Mouse (Mus musculus) embryonic facial prominence, embryonic 14.5 days (tissue): ENCODE results near the gene Mmel1. TPM values are rescaled to one million over a fixed set of nuclear protein-coding genes. Genes with fewer than 3 reads are reported as not detected.

Source experiments
- ATAC-seq: fragments of 200-750 bp; cut with Nextera tagmentation; 2 replicates; pipeline ENCODE4 v1.8.0; 2017; ENCODE audit warnings: low read depth, moderate number of reproducible peaks, moderate TSS enrichment
- DNase-seq: peaks from one replicate; pipeline ENCODE4 v3.0.0-alpha.2; 2015; ENCODE audit warnings: low spot score
- H3K27ac ChIP-seq: fragments of 300-500 bp; sonication (generic); replicated peaks from 2 replicates; pipeline ENCODE4 v1.5.1; 2014; ENCODE audit warnings: low read depth, mild to moderate bottlenecking, low read length, moderate library complexity
- H3K27me3 ChIP-seq: fragments of 300-500 bp; sonication (generic); replicated peaks from 2 replicates; pipeline ENCODE4 v1.6.1; 2014; ENCODE audit warnings: low read length; ENCODE audit not compliant: control insufficient read depth, insufficient read depth
- H3K36me3 ChIP-seq: fragments of 300-500 bp; sonication (generic); 2 replicates; pipeline ENCODE4 v1.6.1; 2014; ENCODE audit warnings: low read length, mixed read lengths; ENCODE audit not compliant: control insufficient read depth, insufficient read depth
- H3K4me1 ChIP-seq: fragments of 300-500 bp; sonication (generic); 2 replicates; pipeline ENCODE4 v1.6.1; 2014; ENCODE audit warnings: antibody characterized with exemption, low read length; ENCODE audit not compliant: control insufficient read depth, insufficient read depth
- H3K4me2 ChIP-seq: fragments of 300-500 bp; sonication (generic); 2 replicates; pipeline ENCODE4 v1.6.1; 2014; ENCODE audit warnings: low read depth, mild to moderate bottlenecking, low read length, moderate library complexity, mixed read lengths
- H3K4me3 ChIP-seq: fragments of 300-500 bp; sonication (generic); 2 replicates; pipeline ENCODE4 v1.5.1; 2014; ENCODE audit warnings: low read depth, mild to moderate bottlenecking, low read length
- H3K9ac ChIP-seq: fragments of 300-500 bp; sonication (generic); 2 replicates; pipeline ENCODE4 v1.6.1; 2014; ENCODE audit warnings: low read depth, mild to moderate bottlenecking, low read length, moderate library complexity, mixed read lengths
- H3K9me3 ChIP-seq: fragments of 300-500 bp; sonication (generic); 2 replicates; pipeline ENCODE4 v1.6.1; 2016; ENCODE audit warnings: low read length; ENCODE audit not compliant: control insufficient read depth
- WGBS: fragments of 180-500 bp; shearing (Covaris S2); extraction: QIAGEN DNeasy Blood & Tissue Kit; methylation state at CpG from one replicate; pipeline ENCODE4 v1.1.7; 2014; 5-methylcytosine and 5-hydroxymethylcytosine counted together
- polyA plus RNA-seq: library from polyadenylated mRNA; unstranded; fragments of >200 nt; fragmentation: Nextera tagmentation; extraction: Ambion mirVana; gene quantifications from 2 replicates; pipeline ENCODE4 v1.2.1, GENCODE M21; 2014

Mmel1 gene
- polyA plus RNA-seq, 1 experiment from 2014 or later = 0.32 TPM

DNA sequence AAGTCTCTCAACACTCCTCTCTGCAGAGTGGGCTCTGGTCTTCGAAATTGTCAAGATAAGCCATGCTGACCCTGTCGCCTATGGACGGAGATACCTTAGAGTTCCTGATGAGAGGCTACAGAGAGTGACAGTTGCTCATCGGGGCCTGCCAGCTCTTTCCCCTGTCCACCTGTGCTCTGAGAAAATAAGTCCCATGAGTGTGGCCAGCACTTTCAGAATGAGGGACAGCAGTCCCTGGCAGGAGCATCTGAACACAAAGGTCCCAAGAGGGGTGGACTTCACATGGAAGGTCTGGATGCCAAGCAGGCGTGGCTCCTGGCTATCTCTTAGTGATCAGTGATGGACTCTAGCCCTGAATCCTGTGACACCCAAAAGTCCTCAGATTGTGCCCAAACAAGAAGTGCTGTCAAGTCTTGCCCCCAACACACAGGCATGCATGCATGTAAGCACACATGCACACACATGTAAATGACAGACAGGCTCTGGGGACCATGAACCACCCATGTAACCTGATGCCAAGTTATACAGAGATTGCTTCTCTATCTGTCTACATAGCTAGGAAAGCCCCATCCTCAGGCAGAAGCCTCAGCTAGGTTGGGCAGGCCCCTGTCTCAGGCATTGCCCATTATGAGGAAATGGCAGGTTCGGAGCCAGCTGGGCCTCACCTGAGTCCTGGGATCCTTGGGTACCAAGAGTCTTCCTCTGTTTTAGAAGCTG lies 74.1 kb downstream of the Mmel1 start:
- 88% methylated on average over 6 of the region's 6 CpGs for WGBS
- H3K36me3 ChIP-seq = no peaks in the 10 kb centered on the region
- H3K27me3 ChIP-seq = no peaks in the 10 kb centered on the region
- H3K9me3 ChIP-seq = no peaks in the 10 kb centered on the region
- no peak overlapping the region for H3K9ac ChIP-seq
- H3K4me2 ChIP-seq = no peak overlapping the region
- H3K4me3 ChIP-seq = no peak overlapping the region
- ATAC-seq (no peak), DNase-seq (no peak)
- H3K4me1 ChIP-seq = no peaks in the 10 kb centered on the region
- H3K27ac ChIP-seq = no peak overlapping the region

GRCm38 (mm10) chr4:154944121-154944590 lies 74.8 kb downstream of the Mmel1 start:
- H3K9me3 ChIP-seq = no peaks in the 10 kb centered on the region

More at GRCm38 (mm10) chr4:154944121-154944590, 74.8 kb downstream of the Mmel1 start:
- no peak overlapping the region for H3K9ac ChIP-seq
- ATAC-seq (peak; percentile 74), DNase-seq (peak; percentile 90)
- no peaks in the 10 kb centered on the region for H3K4me1 ChIP-seq
- H3K27me3 ChIP-seq = peaks cover 3% of the 10 kb centered on the region
- H3K4me2 ChIP-seq = no peak overlapping the region
- 40% methylated on average over 2 of the region's 2 CpGs for WGBS
- H3K27ac ChIP-seq = no peak overlapping the region
- H3K4me3 ChIP-seq = no peak overlapping the region
- H3K36me3 ChIP-seq = no peaks in the 10 kb centered on the region

Other genes starting within 250 kb of the Mmel1 start
- 12.7 and 17.2 TPM in 2 replicates for gene Prdm16, start 232.7 kb upstream of the Mmel1 start, polyA plus RNA-seq
- gene Actrt2, start 201.7 kb upstream of the Mmel1 start, polyA plus RNA-seq = not detected in 2 replicates
- gene Ttc34, start 32.1 kb upstream of the Mmel1 start, polyA plus RNA-seq = 0.22 and 0.45 TPM in 2 replicates
- 50.3 and 52.1 TPM in 2 replicates for gene Fam213b, start 29.6 kb downstream of the Mmel1 start, polyA plus RNA-seq
- gene Tnfrsf14, start 59.0 kb downstream of the Mmel1 start, polyA plus RNA-seq = 0.98 and 1.3 TPM in 2 replicates
- 2.1 and 2.8 TPM in 2 replicates for gene Hes5, start 91.3 kb downstream of the Mmel1 start, polyA plus RNA-seq
- 34.5 and 38.8 TPM in 2 replicates for gene Pank4, start 94.5 kb downstream of the Mmel1 start, polyA plus RNA-seq
- gene Plch2, start 187.2 kb downstream of the Mmel1 start, polyA plus RNA-seq = 9.8 and 11.2 TPM in 2 replicates
- 5.8 and 7.3 TPM in 2 replicates for gene Pex10, start 197.4 kb downstream of the Mmel1 start, polyA plus RNA-seq
- gene Rer1, start 216.8 kb downstream of the Mmel1 start, polyA plus RNA-seq = 180 and 187 TPM in 2 replicates
- 3.9 and 4.7 TPM in 2 replicates for gene Morn1, start 217.0 kb downstream of the Mmel1 start, polyA plus RNA-seq